Mouse (Mus musculus) cerebellum, adult 2 months (tissue): ENCODE results near the gene Islr2. TPM values are rescaled to one million over a fixed set of nuclear protein-coding genes. Genes with fewer than 3 reads are reported as not detected.
A peak's percentile ranks its signal among the peaks of the same experiment; 100 is the strongest.

Experiments
- DNase-seq, 2 experiments: peaks; one replicate each; pipeline ENCODE4 v3.0.0; 2021
- H3K27ac ChIP-seq: fragments of 200-500 bp; 2 replicates; pipeline ENCODE4 v1.5.1; 2012; ENCODE audit warnings: low read length, control low read depth, inconsistent platforms; ENCODE audit not compliant: insufficient read depth
- H3K27me3 ChIP-seq: fragments of 200-500 bp; 2 replicates; pipeline ENCODE4 v1.6.1; 2012; ENCODE audit warnings: inconsistent platforms, mild to moderate bottlenecking, low read length, moderate library complexity; ENCODE audit not compliant: control insufficient read depth, insufficient read depth
- H3K4me1 ChIP-seq: fragments of 200-500 bp; 2 replicates; pipeline ENCODE4 v1.6.1; 2011; ENCODE audit warnings: low read length; ENCODE audit not compliant: control insufficient read depth, insufficient read depth
- H3K4me3 ChIP-seq: fragments of 200-500 bp; replicated peaks from 2 replicates; pipeline ENCODE3; 2011; ENCODE audit warnings: mild to moderate bottlenecking, low read depth, low read length, control low read depth; ENCODE audit not compliant: insufficient read depth
- CTCF ChIP-seq: fragments of 200-500 bp; IDR thresholded peaks from 2 replicates; pipeline ENCODE4 v1.5.1; 2011; ENCODE audit warnings: low read depth, mild to moderate bottlenecking, control low read depth, low read length, moderate library complexity, borderline replicate concordance; ENCODE audit not compliant: insufficient read depth
- POLR2A ChIP-seq: fragments of 200-500 bp; IDR thresholded peaks from 2 replicates; pipeline ENCODE4 v1.6.1; 2011; ENCODE audit warnings: low read length, control low read depth, borderline replicate concordance; ENCODE audit not compliant: insufficient read depth
- WGBS: fragments of 180-500 bp; shearing (Covaris S2); methylation state at CpG from one replicate; pipeline ENCODE4 v1.1.7; 2018; 5-methylcytosine and 5-hydroxymethylcytosine counted together
- polyA plus RNA-seq: library from polyadenylated mRNA; depleted of rRNA; stranded (reverse); fragments of >200 nt; gene quantifications from 2 replicates; pipeline ENCODE4 v1.2.3, GENCODE M21; 2012

Islr2 gene
- polyA plus RNA-seq, 1 experiment: 1.1 TPM

DNA sequence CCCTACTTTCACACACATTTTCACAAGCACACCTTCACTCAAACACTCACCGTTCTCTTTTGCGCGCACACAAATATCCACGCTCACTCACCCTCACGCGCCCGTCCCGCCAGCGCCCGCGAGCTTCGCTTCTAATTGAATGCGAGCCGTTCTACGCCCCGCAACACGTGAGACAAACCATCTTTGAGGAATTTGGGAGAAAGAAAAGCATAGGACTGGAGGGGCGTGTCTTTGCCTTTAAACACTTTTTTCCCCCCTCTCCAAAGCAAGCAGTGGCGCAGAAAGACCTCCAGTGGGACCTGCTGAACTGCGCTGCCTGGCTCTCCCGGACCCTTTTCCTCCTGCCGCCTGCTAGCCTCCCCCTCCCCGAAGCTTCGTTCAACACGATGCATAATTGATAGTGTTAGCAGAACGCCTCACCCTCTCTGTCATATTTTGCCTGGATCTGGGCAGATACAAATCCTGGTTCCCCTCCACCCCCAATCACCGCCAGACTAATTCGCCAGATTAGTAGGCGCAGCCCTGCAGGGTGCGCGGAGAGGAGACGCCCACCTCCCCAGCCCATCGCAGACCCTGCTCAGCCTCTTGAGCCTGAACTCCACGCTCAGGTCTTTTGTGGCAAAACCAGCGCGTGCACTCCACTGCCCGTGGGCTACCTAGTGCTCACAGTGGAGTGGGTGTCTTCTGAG lies 2.1 kb downstream of the Islr2 start:
- DNase-seq: no peak
- TF ChIP-seq CTCF (no peak), POLR2A (no peak)
- H3K27me3 ChIP-seq: no peaks in the 10 kb centered on the region

DNA sequence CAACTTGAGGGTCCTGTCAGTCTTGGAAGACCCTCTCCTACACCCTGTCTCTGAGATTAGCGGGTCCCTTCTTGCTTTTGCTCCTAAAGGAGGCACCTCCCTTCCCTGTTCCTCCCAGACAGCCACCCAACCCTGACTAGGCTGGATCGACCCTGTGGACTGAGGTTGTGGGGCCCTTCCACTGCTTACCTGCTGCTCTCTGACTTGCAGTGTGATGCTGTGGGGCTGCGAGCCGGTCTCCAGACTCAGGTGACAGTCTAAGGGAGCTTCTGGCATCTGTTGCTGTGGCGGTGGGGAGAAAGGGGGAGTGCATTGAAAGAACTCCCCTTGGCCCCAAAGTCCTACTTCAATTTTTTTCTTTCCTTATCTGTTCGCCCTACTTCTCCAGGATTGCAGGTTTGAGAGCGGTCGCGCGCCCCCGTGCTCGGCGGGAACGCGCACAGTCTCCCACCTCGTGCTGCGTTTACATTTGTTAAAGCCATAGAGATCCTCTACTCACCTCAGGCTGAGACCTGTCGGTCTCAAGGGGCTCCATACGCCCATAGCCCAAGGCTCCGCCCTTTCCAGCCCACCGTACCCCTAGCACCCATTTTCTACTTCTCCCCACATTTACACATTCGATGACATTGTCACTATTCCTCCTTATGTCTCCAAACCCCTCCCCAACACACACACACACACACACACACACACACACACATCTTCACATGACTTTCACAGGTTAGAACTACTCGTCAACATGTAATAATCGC lies 2.9 kb downstream of the Islr2 start:
- Histone ChIP-seq H3K27ac (no peak overlapping the region), H3K4me3 (no peak overlapping the region), H3K27me3 (no peaks in the 10 kb centered on the region), H3K4me1 (peaks cover 11% of the 10 kb centered on the region)
- no peak for TF ChIP-seq POLR2A
- TF ChIP-seq CTCF: no peak
- no peak for DNase-seq
- 17% methylated on average over 24 of the region's 24 CpGs for WGBS

More for the DNA sequence above, 2.1 kb downstream of the Islr2 start:
- 17% methylated on average over 37 of the region's 37 CpGs for WGBS
- Histone ChIP-seq H3K4me3 (no peak overlapping the region), H3K4me1 (peaks cover 15% of the 10 kb centered on the region), H3K27ac (no peak overlapping the region)

- no peaks in the 10 kb centered on the region for H3K27me3 ChIP-seq
- H3K27ac ChIP-seq: no peak overlapping the region
- DNase-seq: no peak
- no peak for TF ChIP-seq CTCF
- no peak for TF ChIP-seq POLR2A
- WGBS: 80% methylated on average over 11 of the region's 11 CpGs
- peaks cover 11% of the 10 kb centered on the region for H3K4me1 ChIP-seq
- H3K4me3 ChIP-seq: no peak overlapping the region
These were observed 3.6 kb downstream of the Islr2 start for GRCm38 (mm10) chr9:58200270-58201090.

DNA sequence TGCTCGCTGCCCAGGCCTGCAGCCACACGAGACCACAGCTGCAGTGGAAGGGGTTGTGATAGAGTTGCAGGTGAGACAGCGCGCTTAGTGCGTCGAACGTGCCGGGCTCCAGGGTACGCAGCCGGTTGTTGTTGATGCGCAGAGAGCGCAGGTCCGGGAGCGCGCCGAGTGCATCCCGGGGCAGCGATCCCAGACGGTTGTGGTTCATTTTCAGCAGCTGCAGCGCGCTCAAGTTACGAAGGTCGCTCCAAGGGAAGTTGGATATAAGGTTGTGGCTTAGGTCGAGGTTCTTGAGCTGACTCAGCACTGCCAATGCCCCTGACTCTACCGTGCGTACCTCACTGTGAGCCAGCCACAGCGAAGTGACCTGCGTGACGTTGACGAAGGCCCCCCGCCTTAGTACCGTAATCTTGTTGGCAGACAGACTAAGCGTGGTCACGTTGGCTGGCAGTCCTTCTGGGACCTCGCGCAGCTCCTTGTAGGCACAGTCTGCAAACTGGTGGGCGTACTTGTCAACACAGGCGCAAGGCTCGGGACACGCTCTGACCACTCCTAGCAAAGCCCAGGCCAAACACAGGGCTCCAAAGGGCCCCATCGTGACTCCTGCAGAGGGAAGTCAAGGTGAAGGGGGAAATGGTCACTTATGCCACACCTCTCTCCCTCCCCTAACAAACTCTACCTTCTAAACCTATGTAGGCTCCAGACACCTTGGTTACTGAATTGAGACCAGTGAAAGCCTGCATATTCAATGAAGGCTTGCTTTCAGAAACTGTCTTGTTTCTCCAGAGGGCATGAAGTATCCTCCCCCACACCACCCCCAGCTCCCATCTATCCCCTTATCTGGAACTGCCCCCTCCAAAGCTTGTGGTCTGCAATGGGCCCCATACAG lies 4.5 kb downstream of the Islr2 start:
- Histone ChIP-seq H3K4me3 (peak overlapping the region; percentile 12), H3K4me1 (peaks cover 11% of the 10 kb centered on the region), H3K27me3 (no peaks in the 10 kb centered on the region), H3K27ac (no peak overlapping the region)
- DNase-seq: peak in 1 of 2 experiments; percentile 19
- TF ChIP-seq CTCF (no peak), POLR2A (no peak)
- 33% methylated on average over 41 of the region's 41 CpGs for WGBS

DNA sequence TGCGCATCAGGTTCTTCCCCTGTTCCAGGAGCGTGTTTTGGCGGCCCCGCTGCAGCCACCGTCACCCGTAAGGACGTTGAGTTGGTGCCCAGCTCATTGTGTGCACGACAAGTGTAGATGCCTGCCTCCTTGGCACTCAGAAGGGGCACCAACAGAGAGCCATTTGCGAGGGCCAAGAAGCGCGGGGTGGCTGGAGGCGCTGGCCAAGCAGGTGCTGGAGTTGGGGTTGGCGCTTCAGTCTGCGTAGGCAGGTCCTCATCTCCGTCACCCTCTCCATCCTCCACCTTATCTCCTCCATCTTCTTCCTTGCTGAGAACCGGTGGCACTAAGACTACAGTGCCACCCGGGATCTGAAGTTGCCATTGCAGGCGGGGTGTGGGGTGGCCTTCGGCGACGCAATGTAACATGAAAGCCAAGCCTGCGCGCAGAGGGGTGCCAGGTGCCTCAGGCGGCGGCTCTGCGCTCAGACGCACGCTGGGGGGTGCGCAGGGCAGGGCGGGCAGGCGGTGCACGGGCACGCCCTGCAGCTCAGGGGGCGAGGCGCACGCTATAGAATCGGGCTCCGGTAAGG lies 5.2 kb downstream of the Islr2 start:
- 2% methylated on average over 38 of the region's 38 CpGs for WGBS

DNA sequence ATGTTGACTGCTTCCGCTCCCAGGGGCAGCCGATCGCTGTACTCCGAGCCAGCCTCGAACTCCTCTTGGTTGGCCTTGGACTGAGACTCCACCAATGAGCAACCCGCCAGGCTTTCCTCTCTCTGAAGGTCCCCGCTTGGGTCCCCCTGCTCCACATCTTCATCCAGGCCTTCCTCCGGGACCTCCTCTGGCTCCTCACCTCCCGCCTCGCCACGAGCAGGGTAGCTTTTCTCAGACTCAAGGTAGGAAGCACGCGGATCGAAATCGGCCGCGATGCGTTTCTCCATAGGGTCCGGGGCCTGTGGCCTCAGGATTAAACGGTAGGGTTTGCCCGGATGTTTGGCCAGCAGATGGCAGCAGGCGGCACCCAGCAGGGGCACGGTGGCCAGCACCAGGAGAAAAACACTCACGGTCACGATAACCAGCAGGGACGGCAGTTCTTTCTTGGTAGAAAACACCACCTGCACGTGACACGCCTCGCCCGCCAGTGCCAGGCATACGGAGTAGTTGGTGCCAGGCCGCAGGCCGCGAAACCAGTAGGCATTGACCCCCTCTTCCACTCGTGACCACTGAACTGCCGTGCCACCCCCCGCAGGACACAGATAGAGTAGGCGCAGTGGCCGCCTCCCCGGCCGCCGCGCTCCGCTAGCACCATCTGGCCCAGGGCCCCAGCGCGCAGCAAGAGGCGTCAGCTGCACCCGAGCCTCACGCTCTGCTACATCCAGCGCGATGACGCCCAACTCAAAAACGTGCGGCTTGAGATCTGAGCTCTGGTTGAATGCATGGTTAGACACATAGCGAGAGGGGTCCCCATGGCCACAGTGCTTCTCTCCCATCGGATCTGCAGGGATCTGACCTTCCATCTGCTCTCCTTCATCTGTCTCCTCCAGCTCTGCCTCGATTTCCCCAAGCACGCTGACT lies 6.1 kb downstream of the Islr2 start:
- DNase-seq: peak; percentile 44 to 59
- TF ChIP-seq CTCF (peak; percentile 43; the same call in 1 of the 2 replicates), POLR2A (no peak)
- H3K4me1 ChIP-seq: peaks cover 11% of the 10 kb centered on the region
- no peaks in the 10 kb centered on the region for H3K27me3 ChIP-seq
- 12% methylated on average over 58 of the region's 58 CpGs for WGBS
- H3K4me3 ChIP-seq: peak overlapping the region; percentile 12
- H3K27ac ChIP-seq: no peak overlapping the region

More for the DNA sequence above, 5.2 kb downstream of the Islr2 start:
- TF ChIP-seq CTCF (no peak), POLR2A (no peak)
- peaks cover 11% of the 10 kb centered on the region for H3K4me1 ChIP-seq
- no peak overlapping the region for H3K27ac ChIP-seq
- peak; percentile 53 to 62 for DNase-seq
- peak overlapping the region; percentile 12 for H3K4me3 ChIP-seq
- H3K27me3 ChIP-seq: no peaks in the 10 kb centered on the region
